Mouse (Mus musculus) kidney, adult 18-20 months (tissue): Measurements from ENCODE around the gene Inpp5a.
A peak's percentile ranks its signal among the peaks of the same experiment; 100 is the strongest.

Source experiments
- DNase-seq: peaks from one replicate; pipeline ENCODE4 v3.0.0; 2021

The Inpp5a gene

DNA sequence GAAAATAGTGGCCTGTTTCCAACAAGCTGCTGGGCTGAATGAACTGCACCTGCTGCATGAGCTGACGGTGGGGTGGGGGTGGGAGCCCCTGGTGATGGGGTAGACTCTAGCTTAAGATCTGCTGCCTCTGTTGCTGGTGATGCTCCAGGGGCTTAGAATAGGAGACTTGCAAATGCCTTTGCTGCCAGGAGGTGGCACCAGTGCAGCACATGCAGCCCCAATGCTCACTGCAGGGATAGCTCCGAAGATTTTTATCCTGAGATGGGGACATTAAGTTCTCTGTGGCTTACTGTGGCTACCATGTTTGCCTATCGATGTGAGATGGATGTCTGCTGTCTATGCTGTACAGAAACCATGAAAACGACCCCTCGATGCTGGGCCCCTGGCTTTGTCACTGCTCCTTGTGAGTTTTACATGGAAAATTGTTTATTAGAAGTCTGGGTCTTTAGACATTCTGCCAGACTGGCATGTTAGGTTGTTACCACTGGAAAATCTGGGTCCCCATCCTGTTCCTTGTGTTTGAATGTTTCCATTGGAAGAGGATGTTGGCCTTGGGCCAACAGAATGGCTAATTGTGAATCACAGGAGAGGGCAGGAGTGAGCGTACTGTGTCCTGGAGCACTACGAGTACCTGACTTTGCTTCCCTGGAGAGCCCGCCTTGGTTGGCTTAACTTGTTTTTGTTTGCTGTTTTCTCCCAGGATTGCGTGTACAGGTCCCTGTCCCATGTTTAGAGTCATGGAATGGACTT is 95.5 kb downstream of the Inpp5a start:
- peak; percentile 54 for DNase-seq

- DNase-seq, result no peak
Observed at GRCm38 (mm10) chr7:139489721-139490211, 100.9 kb downstream of the Inpp5a start.

DNA sequence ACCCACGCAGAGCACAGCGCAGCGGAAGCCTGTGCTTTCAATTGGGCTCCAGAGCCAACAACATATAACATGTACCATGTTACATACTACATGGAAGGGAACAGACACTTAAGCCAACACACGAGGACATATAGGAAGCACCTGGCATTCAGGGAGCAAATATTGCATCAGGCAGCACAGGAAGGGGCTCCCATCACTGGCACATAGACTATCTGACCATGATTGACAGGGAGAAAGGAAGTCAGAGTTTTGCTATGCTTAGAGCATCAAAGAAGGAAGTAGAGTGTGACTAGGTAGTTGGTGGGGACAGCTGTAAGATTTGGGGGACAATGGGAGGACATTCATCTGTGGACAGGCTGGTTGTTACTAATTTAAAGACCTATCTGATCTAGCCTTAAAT is 103.4 kb downstream of the Inpp5a start:
- no peak for DNase-seq

- DNase-seq, result no peak
Observed at GRCm38 (mm10) chr7:139492946-139493345, 104.0 kb downstream of the Inpp5a start.

- DNase-seq, result peak; percentile 31
Observed at GRCm38 (mm10) chr7:139495791-139496190, 106.9 kb downstream of the Inpp5a start.

DNA sequence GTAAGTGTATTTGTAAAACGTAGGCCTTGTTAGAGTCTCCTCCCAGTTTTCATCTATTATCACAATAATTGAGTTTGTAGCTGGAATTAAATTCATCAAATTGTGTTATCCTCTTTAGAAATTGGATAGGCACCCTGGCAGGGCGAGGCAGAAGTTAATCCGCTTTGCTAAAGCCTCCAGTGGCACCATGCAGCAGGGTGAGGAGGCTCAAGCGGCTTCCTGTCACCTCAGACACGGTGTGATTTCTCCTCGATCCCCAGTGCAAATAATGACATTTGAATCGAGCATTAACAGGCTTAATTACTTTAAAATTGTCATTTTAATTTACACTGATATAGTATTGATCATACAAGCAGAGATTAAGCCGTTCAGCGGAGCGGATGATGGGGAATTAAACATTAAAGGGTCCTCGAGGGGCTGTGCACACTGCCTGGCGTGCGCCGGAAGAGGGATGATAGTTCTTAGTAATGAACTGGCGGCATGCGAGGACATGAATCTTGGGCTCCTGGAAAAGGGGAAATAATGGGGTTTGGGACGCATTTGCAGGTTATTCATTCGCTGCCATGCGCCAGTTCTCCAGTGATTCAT is 109.2 kb downstream of the Inpp5a start:
- DNase-seq, result no peak

GRCm38 (mm10) chr7:139504064-139504463 is 115.2 kb downstream of the Inpp5a start:
- no peak for DNase-seq

- DNase-seq, result no peak
Observed at GRCm38 (mm10) chr7:139506677-139507412, 117.9 kb downstream of the Inpp5a start.

DNA sequence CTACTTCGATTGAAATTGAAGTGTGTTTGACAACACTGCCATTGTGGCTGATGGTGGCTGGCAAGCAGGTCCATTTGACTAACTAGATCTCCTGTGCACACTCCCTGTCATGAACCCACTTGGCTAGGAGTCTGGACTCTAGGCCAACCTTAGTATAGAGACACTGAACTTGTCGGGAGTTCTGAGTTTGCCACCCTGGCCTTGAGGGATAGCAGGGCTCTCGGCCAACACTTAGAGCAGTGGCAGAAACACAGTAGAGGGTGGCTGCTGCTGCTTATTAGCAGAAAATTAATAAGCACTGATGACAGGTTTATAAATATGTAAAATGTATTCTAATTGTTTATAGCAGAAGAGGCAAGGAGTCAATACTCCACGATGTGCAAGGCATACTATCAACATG is 120.0 kb downstream of the Inpp5a start:
- no peak for DNase-seq

DNA sequence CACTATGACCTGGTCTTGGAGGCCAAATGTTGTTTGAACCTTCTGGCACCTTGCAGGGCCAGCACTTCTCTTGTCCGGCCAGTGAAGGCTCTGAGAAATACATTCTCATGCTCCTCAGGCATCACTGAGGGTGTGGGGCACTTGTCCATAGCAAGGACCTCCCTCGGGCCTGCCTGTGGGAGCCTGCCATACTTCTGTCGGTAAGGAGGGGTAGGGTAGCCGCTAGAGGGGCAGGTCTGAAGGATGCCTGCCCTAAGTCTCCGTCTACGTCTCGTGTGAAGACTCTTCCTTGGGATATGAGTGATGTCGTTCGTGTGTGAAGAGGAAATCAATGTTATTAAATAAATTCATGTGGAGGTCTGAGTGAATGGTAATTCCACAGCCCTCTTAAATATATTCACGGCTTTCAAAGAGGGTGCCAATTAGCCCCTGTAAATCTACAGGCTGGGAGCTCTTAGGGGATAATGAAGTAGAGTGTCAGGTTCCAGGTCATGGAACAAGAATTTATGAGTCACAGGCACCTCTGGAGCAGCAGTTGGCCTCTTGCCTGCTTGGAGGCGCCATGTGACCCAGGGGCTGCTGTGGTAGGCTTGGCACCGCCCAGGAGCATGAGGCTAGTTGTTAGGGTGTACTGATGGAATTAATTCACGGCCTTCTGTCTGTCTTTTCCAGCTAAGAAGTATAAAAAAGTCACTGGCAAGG is 127.2 kb downstream of the Inpp5a start:
- peak; percentile 81 for DNase-seq

- no peak for DNase-seq
Observed at GRCm38 (mm10) chr7:139516661-139517016, 127.7 kb downstream of the Inpp5a start.

GRCm38 (mm10) chr7:139518352-139518751 is 129.4 kb downstream of the Inpp5a start:
- no peak for DNase-seq

DNA sequence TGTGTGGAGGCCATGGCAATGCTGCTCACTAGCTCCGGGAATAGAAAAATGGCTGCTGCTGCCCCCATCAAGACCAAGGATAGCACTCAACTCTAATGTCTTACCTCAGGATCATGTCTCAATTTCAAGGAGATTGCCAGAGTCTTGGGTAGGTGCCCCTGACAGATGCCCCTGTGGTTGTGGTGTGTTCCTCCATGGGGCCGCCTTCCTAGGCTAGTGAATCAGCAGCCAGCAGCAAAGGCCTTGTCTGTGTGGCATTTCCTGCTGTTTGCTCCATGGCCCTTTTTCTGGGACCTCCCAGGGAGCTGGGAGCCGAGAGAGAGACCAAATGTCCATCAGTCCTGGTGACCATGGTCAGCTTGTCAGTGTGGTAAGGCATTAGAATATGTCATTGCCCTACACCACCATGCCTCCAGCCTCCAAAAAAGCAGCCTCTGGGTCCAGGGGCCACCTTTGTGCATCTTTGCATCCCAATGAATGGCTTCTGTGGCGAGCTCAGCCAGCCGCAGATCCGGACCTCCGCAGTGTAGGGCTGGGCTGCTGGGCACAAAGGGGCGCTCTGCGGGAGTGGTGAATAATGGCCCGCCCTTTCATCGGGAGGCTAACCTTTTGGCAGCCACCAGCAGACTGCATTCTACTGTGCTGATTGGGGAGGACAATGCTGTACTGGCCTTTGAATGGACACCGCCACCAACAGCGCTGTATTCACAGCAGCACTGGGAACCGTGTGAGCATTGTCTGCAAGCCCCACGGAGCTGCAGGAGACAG is 139.6 kb downstream of the Inpp5a start:
- no peak for DNase-seq

- no peak for DNase-seq
Observed at GRCm38 (mm10) chr7:139529208-139529607, 140.3 kb downstream of the Inpp5a start.

DNA sequence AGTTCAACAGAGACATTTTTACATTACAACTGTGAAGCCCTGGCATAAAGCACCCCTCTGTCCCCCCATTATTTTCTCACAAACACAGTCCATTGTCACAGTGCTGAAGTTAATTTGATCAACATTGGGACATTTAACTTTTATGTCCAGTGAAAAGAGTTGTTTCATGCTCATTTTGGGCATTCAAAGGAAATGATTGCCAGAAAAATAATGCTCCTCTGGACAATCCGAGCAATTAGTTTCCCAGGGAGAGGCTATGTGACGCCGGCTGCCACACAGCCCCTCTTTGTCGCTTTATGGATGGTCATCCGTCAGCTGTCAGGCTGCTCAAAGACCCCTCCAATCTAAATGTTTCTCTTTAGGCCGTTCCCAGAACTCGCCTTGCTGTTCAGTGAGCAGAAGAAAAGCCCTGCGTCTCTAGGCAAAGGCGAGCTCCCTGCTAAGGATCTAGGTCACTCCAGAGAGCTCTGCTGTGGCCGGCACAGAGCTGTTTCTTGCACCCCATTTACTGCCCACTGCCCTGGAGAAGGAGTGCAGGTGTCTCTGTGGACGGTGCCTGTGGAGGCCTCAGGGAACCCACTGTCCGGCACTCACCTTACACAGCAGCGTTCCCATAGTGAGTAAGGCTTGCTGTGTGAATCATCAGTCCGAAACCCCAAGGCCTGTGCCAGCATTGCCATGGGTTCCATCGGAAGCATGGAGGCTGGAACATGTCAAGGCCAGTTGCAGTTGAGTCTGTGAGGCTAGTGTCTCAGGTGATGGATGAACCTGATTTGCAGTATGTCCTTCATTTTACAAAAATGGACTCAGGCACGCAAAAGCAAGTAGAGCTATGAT is 141.9 kb downstream of the Inpp5a start:
- no peak for DNase-seq

DNA sequence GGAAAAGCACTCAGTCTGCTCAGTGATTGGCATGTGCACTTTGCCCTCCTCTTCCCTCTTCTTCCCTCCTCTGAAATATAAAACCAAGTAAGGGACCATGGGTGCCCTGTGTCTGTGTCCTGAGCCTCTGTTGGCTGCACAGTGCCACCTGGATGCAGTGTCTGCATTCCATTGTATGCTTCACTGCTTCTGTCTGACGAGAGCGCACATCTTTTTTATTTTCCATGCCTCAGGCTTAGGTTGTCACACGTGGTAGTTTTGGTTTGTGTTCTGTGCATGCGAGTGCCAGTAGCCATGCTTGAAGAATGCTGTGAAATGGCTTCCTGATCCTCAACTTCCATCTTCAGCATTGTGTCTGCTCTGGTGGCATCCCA is 142.5 kb downstream of the Inpp5a start:
- peak; percentile 27 for DNase-seq

DNA sequence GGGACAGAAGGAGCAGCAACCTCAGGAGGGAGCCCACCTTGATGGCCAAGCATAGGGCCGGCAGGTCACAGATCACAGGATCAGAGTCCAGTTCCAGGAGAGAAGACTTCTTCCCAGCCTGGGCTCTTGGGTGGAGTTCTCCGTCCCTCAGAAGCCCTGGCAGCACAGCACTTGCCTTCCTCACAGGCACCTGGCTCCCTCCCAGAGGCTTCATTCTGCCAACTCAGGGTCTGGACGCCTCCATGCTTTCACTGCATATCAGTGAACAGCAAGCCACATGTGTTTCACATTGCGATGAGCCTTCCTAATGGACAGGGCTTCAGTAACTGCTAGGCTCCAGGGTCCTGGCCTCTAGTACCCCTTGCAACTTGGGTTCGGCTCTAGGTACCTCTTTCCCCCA is 147.4 kb downstream of the Inpp5a start:
- DNase-seq, result no peak

GRCm38 (mm10) chr7:139536831-139537230 is 147.9 kb downstream of the Inpp5a start:
- no peak for DNase-seq

DNA sequence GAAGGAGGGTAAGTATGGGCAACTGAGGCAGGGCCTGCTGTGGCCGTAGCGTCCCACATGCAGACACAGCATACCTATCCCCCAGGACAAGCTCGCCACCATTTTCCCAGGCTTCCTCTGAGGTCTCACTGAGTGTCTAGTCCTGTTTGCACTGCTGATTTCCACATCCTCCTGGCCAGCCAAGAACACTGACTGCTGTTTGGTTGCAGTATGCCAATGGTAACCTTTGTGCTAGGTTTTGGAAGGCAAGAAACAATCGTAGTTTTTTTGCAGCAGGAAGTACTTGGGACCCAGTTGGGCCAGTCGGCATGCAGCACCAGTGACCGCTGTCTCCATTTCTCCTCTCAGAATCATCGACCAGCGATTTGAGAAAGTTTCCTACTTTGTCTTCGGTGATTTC is 148.9 kb downstream of the Inpp5a start:
- DNase-seq, result no peak

DNA sequence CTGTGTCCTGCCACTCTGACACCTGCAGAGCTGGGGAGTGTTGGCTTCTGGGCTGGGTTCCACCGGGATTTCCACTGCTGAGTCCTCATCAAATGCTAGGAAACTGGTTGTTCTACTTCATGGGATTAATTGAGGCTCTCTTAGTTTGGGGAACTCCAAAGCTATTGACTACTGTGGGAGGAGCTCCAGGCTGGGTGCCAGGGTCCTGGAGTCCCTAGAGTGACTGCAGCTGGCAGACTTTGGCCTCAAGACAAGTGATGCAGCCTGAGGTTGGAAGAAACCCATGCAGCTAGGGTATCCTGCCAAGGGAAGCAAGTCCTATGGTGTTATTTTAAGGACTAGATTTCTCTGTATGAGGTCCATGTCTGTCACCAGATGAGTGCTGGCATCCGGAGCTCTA is 149.6 kb downstream of the Inpp5a start:
- no peak for DNase-seq

DNA sequence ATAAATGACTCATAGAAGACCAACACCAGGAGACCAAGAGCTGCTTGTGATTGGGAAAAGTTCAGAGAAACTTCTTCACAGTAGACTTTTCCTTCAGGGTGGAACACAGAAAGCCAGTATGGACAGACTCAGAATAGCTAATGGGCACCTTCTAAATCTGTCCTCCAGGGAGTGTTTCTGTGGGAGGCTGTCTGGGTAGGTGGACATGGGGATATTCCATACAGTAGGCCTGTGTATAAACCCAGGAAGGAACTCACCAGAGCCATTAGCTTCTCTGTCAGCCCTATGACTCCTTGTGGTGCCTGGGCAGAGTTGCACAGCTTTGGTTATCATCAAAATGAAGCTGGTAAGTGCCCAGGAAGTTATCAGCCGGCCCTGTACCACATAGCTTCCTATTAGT is 151.7 kb downstream of the Inpp5a start:
- DNase-seq, result no peak

DNA sequence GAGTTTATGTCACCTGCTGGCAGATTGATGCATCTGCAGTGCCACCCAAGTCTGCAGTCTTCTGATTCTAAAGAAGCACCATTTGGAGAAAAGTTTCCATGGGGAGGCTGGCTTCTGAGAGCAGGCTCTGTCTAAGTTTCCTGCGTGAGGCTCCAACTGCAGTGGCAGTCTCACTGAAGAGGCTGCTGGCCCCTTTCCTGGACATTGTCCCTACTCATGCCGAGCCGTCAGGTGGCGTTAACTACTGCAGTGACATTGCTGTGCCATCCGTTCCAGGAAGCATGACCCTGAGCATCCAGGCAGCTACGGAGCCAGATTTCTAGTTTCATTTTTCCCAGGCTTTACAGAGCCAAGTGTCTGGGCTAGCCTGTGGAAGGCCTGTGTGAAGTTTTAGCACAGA is 152.5 kb downstream of the Inpp5a start:
- DNase-seq, result no peak
